Mouse (Mus musculus) bone marrow, adult 2 months (tissue): Measurements from ENCODE around the gene Olfr214. TPM values are rescaled to one million over a fixed set of nuclear protein-coding genes. Genes with fewer than 3 reads are reported as not detected.
"Not testable (repeated sequence)": the region's sequence is repeated elsewhere in the genome, so short reads cannot be mapped to it uniquely, and the experiment has no call there.

ENCODE experiments used
- H3K27ac ChIP-seq: fragments of 200-500 bp; 2 replicates; pipeline ENCODE4 v1.5.1; 2012; ENCODE audit warnings: low read depth, mild to moderate bottlenecking, control low read depth, inconsistent platforms, low read length; ENCODE audit not compliant: control insufficient read depth, poor library complexity, insufficient read depth
- H3K4me1 ChIP-seq: fragments of 200-500 bp; 2 replicates; pipeline ENCODE4 v1.6.1; 2011; ENCODE audit warnings: low read length; ENCODE audit not compliant: control insufficient read depth, insufficient read depth
- H3K4me3 ChIP-seq: fragments of 200-500 bp; replicated peaks from 2 replicates; pipeline ENCODE3; 2011; ENCODE audit warnings: mild to moderate bottlenecking, low read depth, low read length, control low read depth; ENCODE audit not compliant: control insufficient read depth
- CTCF ChIP-seq: fragments of 200-500 bp; IDR thresholded peaks from 2 replicates; pipeline ENCODE4 v1.5.1; 2011; ENCODE audit warnings: low read length, control low read depth; ENCODE audit not compliant: control insufficient read depth, insufficient read depth
- POLR2A ChIP-seq: fragments of 200-500 bp; IDR thresholded peaks from 2 replicates; pipeline ENCODE4 v1.6.1; 2011; ENCODE audit warnings: low read depth, mild to moderate bottlenecking, control low read depth, low read length, borderline replicate concordance; ENCODE audit not compliant: control insufficient read depth
- WGBS: fragments of 180-500 bp; shearing (Covaris S2); methylation state at CpG from one replicate; pipeline ENCODE4 v1.1.7; 2018; 5-methylcytosine and 5-hydroxymethylcytosine counted together
- polyA plus RNA-seq: library from polyadenylated mRNA; stranded (reverse); fragments of >200 nt; gene quantifications from 2 replicates; pipeline ENCODE4 v1.2.4, GENCODE M21; 2011; ENCODE audit warnings: low replicate concordance; ENCODE audit not compliant: missing spikeins, insufficient read depth, insufficient read length

Olfr214 gene
- not detected in 2 replicates for polyA plus RNA-seq

DNA sequence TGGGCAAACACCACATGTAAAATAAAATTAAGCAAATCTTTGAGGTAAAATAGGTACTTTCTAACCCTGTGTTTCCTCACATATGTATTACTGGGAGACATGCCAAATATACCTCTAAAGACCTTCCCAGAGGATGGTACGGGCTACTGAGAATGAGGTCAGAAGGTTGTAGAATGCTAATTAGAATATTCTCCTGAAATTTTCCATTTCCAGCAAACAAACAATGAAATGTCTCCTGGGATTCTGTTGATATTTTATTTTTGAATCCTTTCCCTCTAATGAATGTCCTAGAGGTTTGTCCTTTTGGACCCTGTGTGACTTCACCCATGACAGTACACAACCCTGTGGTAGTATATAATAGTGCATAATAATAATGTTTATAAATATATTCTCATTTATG, at the start of gene Olfr214:
Olfr214 (plus strand) TSS at position 301 of the 400 bp plus-strand sequence.
- no peak for TF ChIP-seq CTCF
- no peak for TF ChIP-seq POLR2A
- Histone ChIP-seq H3K4me3 (no peak within 1 kb of the TSS), H3K27ac (no peak within 1 kb of the TSS), H3K4me1 (no peaks in the 10 kb centered on the region)
- 65% methylated on average over 1 of the region's 1 CpGs for WGBS

GRCm38 (mm10) chr6:116506302-116507003, 47.6 kb upstream of the Olfr214 start, which contains the start of gene Olfr212:
Olfr212 (plus strand) TSS chr6:116506516.
- H3K4me3 ChIP-seq, H3K27ac ChIP-seq, H3K4me1 ChIP-seq: not testable (repeated sequence)
- WGBS: 90% methylated on average over 20 of the region's 20 CpGs

- TF ChIP-seq POLR2A (no peak), CTCF (no peak)
Measured at GRCm38 (mm10) chr6:116514832-116515231, 39.2 kb upstream of the Olfr214 start.

DNA sequence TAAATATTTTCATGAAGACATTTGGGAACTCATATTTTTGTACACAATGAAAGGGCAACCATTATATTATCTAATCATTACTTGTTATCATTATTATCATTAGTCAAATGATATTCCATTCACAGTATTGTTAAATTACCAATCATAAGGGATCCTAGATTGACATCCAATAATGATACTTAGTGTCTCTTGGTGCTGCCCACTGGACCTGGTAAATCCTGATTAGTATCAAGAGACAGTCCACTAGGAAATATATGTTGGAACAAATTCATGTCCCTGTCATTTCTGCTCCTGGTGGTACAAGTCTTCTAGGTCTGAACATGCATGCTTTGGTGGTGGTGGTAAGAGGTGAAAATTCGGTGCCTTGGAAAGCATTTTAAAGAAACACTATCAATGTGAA, 15.9 kb upstream of the Olfr214 start, which contains the start of gene Olfr213:
Olfr213 (plus strand) TSS at position 301 of the 400 bp plus-strand sequence.
- H3K4me1 ChIP-seq: no peaks in the 10 kb centered on the region
- TF ChIP-seq CTCF: no peak
- TF ChIP-seq POLR2A: no peak
- 72% methylated on average over 1 of the region's 1 CpGs for WGBS
- no peak within 1 kb of the TSS for H3K4me3 ChIP-seq
- H3K27ac ChIP-seq: no peak within 1 kb of the TSS

More at GRCm38 (mm10) chr6:116514832-116515231, 39.2 kb upstream of the Olfr214 start:
- H3K4me3 ChIP-seq: no peak overlapping the region
- H3K4me1 ChIP-seq: no peaks in the 10 kb centered on the region
- no peak overlapping the region for H3K27ac ChIP-seq

DNA sequence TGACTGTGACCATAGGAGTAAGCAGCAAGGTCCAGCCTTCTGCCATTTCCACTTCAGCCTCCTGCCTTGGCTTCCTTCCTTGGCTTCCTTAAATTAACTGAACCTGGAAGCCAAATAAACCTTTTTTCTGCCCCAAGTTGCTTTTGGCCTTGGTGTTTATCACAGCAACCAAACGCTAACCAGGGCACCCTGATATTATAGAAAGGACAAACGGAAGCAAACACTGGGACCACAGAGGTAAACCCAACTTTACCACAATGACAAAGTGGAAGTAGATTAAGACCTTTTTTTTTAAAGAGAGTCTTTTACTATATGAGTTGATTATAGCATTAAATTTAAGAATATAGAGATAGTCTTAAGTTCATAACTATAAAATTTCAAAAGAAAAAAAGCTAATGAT, 11.5 kb upstream of the Olfr214 start:
- no peak for TF ChIP-seq POLR2A
- no peak for TF ChIP-seq CTCF
- no peaks in the 10 kb centered on the region for H3K4me1 ChIP-seq
- H3K4me3 ChIP-seq: no peak overlapping the region
- WGBS: 27% methylated on average over 2 of the region's 2 CpGs
- H3K27ac ChIP-seq: no peak overlapping the region

DNA sequence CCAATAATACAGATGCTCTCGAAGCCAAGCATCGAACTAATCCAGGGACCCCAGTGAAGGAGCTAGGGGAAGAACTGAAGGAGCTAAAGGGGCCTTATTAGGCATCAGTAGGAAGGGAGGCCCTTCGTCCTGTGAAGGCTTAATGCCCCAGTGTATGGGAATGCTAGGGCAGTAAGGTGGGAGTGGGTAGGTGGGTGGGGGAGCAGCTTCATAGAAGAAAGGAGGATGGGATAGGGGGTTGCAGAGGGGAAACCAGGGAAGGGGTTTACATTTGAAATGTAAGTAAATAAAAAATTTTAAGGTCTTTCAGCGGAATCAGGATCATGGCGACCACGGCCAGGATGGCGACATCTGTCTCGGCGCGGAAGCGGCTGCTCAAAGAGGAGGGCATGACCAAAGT, 3.2 kb upstream of the Olfr214 start, which contains the start of gene Gm5580:
Gm5580 (plus strand) TSS at position 301 of the 400 bp plus-strand sequence.
- H3K27ac ChIP-seq, H3K4me1 ChIP-seq, H3K4me3 ChIP-seq: not testable (repeated sequence)
- WGBS: 86% methylated on average over 11 of the region's 11 CpGs

- Histone ChIP-seq H3K27ac (no peak overlapping the region), H3K4me1 (no peaks in the 10 kb centered on the region), H3K4me3 (no peak overlapping the region)
- WGBS: 70% methylated on average over 3 of the region's 3 CpGs
- TF ChIP-seq POLR2A (no peak), CTCF (no peak)
Measured at GRCm38 (mm10) chr6:116554952-116555351, 917 bp downstream of the Olfr214 start.

GRCm38 (mm10) chr6:116569834-116570233, 15.8 kb downstream of the Olfr214 start:
- Histone ChIP-seq H3K27ac (no peak overlapping the region), H3K4me3 (no peak overlapping the region), H3K4me1 (no peaks in the 10 kb centered on the region)
- TF ChIP-seq CTCF (peak; percentile 35; the same call in 1 of the 2 replicates), POLR2A (no peak)
- WGBS: 25% methylated on average over 3 of the region's 3 CpGs

DNA sequence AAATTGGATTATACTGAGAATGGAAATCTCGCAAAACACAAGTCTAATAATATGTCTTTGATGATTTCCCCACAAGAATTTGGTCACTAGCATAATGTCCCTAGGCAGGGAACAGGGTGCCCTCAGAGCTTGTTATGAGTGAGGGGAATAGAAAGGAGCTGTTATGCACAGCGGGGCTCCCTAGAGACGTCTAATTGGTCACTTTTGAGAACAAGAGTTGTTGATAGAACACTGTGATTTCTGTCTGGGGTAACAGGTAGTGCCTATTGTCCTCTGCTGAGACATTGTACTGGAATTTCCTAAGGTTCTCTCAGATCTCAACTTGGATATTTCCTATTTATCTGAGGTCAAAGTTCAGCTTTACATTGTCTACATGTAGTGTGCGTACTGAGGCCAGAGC, 30.1 kb downstream of the Olfr214 start, which contains the start of gene Olfr215:
Olfr215 (minus strand) TSS at position 101 of the 400 bp plus-strand sequence.
- H3K4me1 ChIP-seq: no peaks in the 10 kb centered on the region
- H3K4me3 ChIP-seq: no peak within 1 kb of the TSS
- TF ChIP-seq POLR2A: no peak
- no peak for TF ChIP-seq CTCF
- 73% methylated on average over 4 of the region's 4 CpGs for WGBS
- H3K27ac ChIP-seq: no peak within 1 kb of the TSS

GRCm38 (mm10) chr6:116600969-116601368, 46.9 kb downstream of the Olfr214 start:
- H3K27ac ChIP-seq, H3K4me3 ChIP-seq, H3K4me1 ChIP-seq: not testable (repeated sequence)
